Mouse (Mus musculus) T-cell, adult 2 months (primary cell): ENCODE measurements at regions not wholly inside any gene's neighbourhood (a gene's known extent, or its start where the extent isn't known, plus 50 kb on each side); places are given as distances from the start of the nearest gene placed in this dataset.

Experiments
- DNase-seq: peaks from one replicate; pipeline ENCODE4 v3.0.0; 2022; ENCODE audit warnings: low spot score

DNA sequence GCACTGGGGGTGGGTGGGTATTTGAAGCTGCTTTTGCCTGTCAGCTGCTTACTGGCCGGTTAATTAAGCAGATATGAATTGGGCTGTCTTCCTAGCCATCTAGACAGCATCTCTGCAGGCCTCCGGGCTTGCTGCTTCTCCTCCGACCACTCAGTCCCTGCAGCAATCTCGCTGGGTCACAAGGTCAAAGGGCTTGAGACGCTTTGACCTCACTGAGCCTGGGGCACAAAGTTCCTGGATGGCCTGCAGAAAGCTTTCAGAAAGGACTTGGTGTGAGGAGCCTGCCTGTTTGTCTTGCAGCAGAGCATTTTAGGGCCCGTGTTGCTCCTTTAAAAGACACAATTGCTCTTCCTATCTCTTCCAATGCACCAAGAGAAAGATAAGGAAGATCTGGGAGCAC, 83.7 kb upstream of the Ppp2r5a start:
- no peak for DNase-seq

- DNase-seq, result no peak
Measured at GRCm38 (mm10) chr1:191484726-191485425, 81.8 kb upstream of the Ppp2r5a start.

DNA sequence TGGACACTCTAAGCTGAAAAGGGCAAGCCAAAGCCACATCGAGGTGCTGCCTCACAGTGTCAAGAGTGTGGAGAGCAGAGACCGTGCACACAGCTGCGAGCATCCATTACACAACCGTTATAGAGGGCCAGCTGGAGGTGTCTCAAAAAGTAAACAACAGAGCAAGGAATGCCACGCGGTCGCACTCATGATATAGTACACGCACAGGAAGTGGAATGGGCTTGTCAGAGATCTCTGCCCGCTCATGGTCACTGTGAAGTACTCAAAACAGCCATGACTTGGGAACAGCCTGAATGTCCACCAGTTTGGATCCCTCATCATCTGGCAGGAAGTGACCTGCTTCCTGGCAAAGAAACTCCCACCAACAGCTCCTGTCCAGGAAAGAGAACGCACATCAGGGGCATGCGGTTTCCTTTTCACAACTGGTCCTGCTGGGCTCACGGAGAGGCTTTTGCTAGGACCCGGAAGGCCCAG, 76.9 kb upstream of the Ppp2r5a start:
- DNase-seq, result peak; percentile 45

GRCm38 (mm10) chr1:191472551-191472950, 69.5 kb upstream of the Ppp2r5a start:
- no peak for DNase-seq

- no peak for DNase-seq
Measured at GRCm38 (mm10) chr1:191471489-191471888, 68.4 kb upstream of the Ppp2r5a start.

GRCm38 (mm10) chr1:191470190-191470985, 67.3 kb upstream of the Ppp2r5a start:
- DNase-seq, result no peak

- no peak for DNase-seq
Measured at GRCm38 (mm10) chr1:191468837-191469529, 65.9 kb upstream of the Ppp2r5a start.

DNA sequence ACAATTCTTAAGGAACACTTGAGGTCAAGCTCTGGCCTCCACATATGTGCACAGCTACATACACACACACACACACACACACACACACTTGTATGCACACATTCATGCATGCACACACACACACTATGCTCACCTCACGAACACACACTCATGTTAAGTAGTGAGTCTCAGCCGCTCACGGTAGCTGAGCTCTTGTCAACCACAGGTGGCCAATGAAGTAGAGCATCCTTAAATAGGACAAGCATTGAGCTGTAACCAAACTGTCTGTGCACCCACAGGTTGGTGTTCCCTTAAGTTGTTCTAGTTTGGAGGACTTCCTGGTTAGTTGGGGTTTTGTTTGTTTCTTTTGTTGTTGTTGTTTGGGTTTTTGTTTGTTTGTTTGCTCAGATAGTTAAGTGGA, 63.2 kb upstream of the Ppp2r5a start:
- DNase-seq, result no peak

DNA sequence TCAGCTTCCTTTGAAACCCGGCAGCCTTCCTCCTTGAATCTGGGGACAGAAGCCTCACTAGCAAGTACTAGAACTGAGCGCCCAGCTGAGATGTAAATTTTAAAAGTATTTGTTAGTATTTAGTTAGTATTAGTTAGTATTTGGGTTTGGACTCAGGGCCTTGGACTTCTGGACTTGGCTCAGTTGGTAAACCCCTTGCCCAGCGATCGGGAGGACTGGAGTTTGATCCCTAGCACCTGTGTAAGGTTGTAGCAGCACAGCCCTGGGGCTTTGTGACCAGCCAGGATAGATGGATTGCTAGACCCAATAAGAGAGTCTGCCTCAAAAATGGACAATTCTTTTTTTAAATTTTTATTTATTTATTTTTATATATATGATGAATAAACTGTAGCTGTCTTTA, 62.7 kb upstream of the Ppp2r5a start:
- DNase-seq, result no peak

DNA sequence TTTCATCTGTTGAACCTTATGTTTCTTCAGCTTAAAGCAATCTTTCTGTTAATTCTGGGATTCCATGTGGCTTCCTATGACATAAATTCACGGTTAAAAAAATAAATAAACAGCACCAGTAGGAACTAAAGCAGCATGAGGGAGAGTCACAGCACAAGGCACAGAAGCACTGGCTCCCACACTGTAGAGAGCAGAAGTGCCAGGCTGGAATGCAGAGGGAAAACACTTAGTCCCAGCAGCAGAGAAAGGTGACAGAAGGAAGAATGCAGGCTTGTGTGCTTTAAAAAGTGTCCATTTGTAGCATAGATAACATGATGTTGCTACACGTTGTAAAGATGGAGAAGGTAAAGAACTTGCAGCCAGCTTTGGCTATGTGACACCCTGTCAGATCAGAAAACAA, 62.1 kb upstream of the Ppp2r5a start:
- no peak for DNase-seq

DNA sequence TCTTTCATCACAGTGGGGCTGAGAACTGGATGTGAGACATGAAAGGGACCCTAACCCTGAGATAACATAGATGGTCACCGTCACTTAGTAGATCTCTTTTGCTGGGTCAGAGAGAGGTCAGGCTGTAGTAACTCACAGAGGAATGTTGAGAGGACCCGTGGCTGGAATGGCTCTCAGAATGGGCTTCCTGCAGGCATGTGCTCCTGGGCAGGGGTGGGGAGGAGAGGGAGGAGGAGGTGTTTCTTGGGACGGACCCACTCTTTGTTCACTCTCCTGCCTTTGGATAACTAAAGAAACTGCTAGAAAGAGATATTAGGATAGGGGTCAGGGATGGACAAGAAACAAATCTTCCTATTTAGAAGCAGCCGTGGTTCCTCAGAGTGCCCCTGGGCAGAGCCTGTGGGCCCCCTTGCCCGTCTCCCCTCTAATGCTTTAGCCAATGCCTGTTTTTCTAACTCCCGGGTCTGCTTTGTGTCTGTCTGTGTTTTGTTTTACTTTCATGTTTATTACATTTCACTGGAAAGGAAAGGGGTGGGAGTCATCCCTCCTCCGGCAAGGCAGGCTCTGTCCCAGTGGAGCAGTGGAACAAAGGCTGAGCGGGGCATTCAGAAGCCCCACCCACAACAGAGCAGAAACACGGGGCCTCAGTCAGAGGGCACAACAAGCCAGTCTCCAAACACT, 58.9 kb upstream of the Ppp2r5a start:
- no peak for DNase-seq

GRCm38 (mm10) chr1:191459066-191459465, 56.0 kb upstream of the Ppp2r5a start:
- no peak for DNase-seq

- no peak for DNase-seq
Measured at GRCm38 (mm10) chr1:191458292-191458691, 55.2 kb upstream of the Ppp2r5a start.

DNA sequence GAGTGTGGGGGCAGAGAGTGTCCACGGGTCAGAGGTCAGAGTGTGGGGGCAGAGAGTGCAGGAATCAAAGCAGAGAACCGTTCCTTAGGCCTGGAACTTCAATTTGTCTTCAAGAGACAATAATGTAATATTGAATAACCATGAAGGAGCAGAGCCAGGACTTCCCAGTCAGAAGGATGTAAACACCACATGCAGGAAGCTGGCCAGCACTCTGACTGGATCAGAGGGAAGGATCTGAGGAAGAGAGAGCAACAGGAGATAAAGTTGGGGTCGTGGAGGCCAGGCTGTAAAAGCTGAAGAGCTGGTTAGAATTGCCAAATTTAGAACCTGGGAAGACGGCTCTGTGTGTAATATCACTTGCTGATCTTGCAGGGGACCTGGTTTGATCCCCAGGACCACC, 54.0 kb upstream of the Ppp2r5a start:
- no peak for DNase-seq

DNA sequence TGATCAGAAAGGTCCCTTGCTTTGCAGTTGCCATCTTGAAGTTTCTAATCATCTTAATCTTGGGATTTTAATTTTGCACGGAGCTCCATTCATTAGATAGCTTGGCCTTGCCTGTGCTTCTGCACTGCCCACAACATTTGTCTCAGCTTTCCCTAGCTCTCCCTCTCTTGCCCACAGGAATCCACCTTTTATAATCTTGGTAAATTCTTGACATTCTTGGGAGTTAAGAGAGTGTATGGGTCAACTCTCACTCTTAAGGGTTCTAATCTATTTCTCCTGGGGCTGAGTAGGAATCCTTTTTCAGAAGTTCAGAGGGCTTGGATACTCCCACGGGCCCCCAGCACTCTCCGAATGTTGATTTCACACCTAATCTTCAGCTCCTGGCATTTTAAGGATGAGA, 51.5 kb upstream of the Ppp2r5a start:
- DNase-seq, result no peak

DNA sequence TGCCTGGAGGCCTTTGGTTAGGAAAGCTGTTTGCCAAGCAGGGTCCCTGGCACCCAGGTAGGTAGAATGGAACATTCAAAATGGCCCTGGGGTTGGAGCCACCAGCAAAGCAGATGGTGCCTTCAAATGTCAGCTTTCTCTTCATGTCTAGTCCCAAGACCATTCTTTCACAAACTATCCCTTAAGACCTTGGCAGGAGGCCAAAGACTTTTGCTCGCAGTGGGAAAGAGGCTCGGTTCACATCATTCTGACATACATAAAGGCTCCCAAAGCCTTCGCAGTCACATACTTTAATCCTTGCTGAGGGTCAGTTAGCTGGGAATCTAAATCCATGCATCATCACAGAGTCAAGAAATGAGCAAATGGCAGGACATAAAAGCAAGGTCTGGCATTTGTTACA, 50.5 kb upstream of the Ppp2r5a start:
- no peak for DNase-seq
